Mouse (Mus musculus): ENCODE results near the gene Amz2.

- TF ChIP-seq CTCF (IDR thresholded peaks at IDR 0.05) (no peak; the same call in 1 of the 2 replicates), EP300 (IDR thresholded peaks at IDR 0.05) (no peak)
Observed at GRCm38 (mm10) chr11:109419961-109420566, 5.7 kb upstream of the Amz2 start.
